Mouse (Mus musculus) urinary bladder, postnatal 25 days (tissue): ENCODE data around the gene Zfp992.
"Not testable (repeated sequence)": the region's sequence is repeated elsewhere in the genome, so short reads cannot be mapped to it uniquely, and the experiment has no call there.

Experiments
- DNase-seq: peaks from one replicate; pipeline ENCODE4 v3.0.0; 2022; ENCODE audit warnings: low spot score

Zfp992 gene

DNA sequence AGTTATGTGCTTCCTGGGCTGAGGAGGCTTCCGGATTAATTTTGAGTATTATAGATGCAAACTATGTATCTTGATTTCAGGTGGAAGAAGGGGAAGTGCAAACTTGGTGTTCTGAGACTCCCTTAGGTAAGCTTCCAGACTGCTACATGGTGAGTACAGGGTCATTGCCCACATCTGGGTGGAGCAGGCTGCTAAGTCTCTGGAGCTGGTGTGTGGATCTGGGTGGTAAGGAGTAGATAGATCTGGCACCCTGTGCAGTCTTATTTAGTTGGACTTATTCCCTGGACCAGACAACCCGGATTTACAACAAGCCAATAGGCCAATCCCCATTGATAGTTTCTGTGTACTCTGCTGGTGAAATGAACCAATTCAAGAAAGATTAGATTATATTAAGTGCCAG is at the start of gene Zfp992:
Gene Zfp992, plus strand, starts transcription at position 74 of the 400 bp plus-strand sequence.
- not testable (repeated sequence) for DNase-seq

DNA sequence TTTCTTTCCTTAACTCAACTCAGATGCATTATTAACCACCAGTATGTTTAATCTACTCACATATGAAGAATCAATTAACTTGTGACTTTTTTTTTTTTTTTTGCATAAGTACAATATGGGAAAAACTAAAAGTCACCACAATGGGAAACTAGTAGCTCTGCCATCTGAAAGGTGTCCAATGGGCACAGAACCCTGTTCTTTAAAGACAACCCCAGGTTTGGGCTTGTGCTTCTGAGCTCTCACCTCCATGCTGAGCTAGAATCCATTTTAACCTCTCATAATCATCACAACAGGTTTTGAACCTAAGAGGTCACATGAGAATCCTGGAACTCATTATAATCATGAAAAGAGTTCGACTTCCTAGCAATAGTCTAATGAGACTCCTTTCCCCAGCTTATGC is 19.4 kb upstream of the Zfp992 start:
- DNase-seq, result not testable (repeated sequence)

DNA sequence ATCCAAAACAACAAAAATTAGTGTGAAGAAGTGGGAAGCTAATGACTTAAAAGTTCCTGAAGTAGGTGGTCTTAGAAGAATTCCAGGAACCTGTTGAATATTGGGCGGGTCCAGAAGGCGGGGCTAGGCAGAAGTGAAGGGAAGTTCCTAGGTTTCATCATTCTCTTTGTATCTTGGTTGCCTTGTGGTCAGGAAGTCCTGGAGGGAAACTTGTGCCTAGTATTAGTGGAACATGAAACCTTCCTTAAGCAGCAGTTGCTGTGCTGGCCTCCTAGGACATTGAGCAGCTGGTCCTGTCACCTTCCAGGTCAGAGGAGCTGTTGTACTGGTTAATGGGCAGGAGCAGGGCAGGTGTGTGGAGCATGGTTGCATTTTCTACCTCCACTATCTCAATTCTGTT is 17.9 kb upstream of the Zfp992 start:
- not testable (repeated sequence) for DNase-seq

DNA sequence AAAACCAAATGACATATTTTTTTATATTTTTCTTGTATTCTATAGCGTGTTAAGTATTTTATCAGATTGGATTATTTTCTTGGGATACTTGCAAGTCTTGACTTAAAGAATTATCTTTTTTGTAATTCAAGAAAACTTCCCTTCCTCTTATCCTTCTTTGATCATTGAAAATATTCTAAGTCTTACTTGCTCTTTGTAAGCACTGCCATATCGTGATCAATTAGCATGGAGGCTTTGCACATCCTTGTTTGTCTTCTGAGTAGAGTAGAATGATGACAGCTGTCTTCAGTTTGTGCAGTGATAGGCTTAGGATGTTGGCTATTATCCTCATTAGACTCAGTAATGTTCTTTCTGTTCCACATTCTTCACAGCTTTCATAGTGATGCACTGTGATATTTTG is 13.3 kb upstream of the Zfp992 start:
- not testable (repeated sequence) for DNase-seq

DNA sequence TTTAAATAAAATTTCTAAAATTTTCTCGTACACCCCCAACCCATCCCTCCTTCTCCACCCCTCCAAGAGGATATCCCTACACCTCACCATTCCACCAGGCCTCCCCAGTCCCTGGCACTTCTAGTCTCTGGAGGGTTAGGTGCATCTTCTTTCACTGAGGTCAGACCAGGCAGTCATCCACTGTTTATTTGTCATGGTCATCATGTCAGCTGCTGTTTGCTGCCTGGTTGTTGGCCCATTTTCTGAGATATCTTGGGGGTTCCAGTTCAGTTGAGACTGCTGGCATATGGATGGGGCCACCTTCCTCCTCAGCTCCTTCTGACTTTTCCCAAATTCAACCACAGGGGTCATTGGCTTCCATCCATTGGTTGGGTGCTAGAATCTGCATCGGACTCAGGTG is 11.6 kb upstream of the Zfp992 start:
- not testable (repeated sequence) for DNase-seq

DNA sequence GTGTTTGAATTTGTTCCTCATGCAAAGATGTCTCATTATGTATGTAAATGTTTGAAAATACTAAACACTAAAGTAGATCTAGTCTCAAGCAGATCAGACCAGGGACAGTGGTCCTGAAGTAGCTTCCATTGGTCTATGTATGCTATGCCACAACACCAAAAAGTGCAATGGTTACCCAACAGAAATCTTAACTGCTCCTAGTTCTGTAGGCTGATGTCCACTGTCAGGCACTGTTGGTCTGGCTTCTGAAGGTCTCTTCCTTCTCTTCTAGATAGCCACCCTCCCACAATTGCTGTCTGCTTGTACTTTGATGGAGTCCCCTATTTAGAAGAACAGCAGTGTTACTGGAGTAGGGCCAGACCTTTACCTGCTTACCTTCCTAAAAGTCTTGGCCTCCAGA is 4.5 kb upstream of the Zfp992 start:
- not testable (repeated sequence) for DNase-seq

DNA sequence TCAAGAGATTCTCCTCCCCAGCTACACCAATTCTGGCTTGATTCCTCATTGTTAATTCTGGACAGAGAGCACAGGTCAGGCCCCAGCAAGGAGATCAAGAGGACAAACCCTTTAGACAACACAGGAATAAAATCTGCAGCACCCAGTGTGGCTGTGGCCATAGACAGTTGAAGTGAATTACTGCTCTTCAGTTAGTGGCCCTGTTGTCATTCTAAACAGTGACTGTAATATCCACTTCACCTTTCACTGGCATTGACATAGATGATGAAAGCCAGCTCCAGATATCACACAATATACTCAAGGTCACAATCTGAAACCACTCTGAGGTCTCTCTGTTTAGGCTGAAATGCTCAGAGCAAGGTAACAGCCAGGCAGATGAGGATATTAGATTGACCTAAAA is 3.7 kb upstream of the Zfp992 start:
- not testable (repeated sequence) for DNase-seq

DNA sequence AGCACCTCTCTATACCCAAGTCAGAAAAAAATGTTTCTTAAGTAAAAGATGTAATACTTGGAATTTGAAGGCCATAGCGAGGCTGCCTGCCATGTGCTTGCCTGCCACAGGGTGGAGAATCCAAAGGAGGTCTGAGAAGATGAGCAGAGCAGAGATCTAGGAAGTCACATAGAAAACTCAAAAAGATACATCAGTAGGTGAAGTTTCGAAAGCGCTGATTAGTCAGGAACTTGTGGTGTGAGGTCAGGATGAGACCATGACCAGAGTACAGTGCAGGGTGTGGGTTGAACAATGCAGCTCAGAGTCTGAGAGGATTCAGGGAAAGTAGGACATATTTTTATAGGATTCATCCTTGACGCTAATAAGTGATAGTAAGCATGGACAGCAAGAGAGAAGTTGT is 2.7 kb upstream of the Zfp992 start:
- not testable (repeated sequence) for DNase-seq

DNA sequence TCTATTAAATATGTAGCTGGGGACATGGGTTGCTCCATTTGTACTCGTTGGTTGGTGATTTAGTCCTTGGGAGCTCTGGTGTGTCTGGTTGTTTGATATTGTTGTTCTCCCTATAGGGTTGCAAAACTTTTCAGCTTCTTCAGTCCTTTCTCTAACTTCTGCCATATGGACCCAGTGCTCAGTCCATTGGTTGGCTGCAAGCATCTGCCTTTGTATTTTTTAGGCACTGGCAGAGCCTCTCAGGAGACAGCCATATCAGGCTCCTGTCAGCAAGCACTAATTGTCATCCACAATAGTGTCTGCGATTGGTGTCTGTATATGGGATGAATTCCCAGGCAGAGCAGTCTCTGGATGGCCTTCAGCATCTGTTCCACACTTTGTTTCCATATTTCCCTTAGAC is 1.8 kb upstream of the Zfp992 start:
- DNase-seq, result not testable (repeated sequence)

DNA sequence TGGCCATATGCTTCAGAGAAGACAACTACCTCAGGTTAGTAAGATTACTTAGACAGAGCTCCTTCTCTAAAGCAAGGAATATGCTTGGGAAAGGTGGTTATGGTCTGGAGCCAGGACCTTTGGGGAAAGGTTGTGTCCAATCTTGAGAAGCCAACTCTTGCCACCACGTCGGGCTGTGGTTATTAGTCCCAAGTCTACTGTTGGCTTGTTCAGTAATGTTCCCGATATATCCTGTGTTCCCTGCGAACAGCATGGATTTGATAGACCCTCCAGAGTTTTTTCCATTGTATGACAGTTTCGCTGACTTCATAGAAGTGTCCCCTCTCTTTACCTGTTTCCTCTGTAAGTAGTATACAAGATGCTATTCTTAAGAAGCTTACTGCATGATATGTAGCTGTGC is 888 bp downstream of the Zfp992 start:
- DNase-seq, result not testable (repeated sequence)

DNA sequence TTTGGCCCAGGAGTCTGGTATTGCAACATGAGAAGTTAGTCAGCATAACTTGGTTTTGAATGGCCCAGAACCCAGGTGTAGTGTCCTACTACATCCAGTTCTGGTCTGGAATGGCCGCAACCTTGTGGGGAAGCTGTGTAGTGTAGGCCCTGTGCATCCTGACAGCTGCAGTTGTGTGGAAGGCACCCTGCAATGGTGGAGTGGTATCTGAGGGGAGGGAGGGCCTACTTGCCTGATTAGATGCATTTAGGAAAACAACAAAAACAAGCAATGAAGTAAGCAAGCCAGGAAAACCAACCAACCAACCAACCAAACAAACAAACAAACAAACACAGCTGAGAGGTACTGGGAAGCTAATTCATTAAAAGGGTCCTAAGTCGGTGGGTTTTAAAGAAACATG is 3.8 kb downstream of the Zfp992 start:
- not testable (repeated sequence) for DNase-seq

DNA sequence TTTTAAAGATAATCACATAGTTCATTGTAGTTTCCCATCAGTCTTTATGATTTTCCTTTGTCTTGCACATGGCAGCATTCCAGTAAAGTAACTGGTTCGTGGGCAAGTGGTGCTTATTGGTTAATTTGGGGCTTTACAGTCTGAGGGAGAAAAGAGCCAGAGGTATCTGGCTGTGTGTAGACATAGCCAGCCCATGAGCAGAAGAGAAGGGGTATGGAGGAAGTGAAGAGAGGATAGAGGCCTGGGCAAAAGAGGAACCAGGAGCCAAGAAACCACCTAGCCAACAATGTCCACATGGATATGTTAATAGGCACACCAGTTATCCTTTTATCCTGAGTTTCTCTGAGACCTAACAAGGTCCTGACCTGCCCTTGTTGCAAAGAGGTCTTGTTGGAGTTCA is 5.3 kb downstream of the Zfp992 start:
- not testable (repeated sequence) for DNase-seq

DNA sequence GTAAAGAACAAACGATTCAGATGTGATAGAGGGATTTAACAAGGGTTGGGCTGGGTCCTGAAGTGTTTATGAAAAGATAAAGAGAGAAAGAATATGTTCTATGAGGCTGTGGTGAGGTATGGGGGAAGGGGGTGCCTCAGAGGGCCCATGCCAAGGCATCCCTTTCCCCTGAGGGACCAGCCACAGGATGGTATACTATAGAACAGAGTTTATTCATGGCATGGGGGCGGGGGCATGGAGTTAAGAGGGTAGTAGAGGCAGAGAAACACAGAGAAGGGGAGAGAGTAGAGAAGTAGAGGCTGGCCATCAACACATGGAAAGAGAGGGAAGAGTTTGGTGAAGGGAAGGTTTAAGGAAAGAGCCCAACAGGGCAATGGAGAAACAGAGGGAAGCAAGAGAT is 6.1 kb downstream of the Zfp992 start:
- no peak for DNase-seq

DNA sequence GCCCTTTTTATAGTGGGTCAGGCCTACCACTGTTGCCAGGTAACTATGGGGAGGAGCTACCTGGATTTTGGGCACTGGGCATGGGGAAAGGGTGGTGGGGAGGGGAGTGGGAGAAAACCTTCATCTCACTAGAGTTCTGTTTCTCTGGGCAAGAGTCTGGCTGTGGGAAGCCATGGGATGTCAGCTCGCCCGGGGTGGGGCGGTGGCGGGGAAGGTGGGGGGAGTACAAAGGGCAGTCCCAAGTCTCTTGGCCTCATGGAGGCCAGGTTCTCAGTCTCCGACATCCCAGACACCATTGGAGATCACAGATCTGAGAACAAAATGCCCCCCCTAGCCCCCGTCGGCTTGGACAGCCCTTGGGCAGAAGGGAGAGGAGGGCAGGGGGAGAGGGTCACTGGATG is 6.5 kb downstream of the Zfp992 start:
- no peak for DNase-seq

DNA sequence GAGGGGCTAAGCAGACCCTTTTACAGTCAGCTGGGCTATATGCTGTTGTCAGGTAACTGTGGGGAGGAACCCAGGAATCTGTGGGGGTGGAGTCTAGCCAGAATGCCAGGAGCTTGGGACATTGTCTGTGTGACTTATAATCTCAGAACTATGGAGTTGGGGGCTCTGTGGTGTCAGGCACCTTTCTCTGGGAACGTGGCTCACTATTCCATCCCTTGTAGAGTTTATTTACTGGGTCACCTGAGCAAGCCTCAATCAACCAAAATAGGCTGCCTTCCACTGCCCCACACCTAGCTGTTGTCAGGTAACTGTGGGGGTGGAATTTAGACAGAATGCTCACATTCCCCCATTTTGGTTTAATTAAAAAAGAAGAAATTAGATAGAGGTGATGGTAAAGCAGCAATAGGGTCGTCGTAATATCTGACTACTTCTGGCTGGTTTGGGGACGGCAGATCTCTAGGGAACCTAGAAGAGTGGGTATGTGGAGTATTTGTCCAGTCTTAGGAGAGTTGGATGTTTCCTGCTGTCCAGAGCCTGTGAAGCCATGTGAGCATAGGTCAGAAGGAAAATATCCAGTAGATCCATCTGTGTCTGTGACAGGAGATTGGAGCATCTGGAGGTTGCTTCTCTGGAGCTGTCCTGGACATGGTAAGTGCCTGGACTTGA is 7.4 kb downstream of the Zfp992 start:
- DNase-seq, result no peak

DNA sequence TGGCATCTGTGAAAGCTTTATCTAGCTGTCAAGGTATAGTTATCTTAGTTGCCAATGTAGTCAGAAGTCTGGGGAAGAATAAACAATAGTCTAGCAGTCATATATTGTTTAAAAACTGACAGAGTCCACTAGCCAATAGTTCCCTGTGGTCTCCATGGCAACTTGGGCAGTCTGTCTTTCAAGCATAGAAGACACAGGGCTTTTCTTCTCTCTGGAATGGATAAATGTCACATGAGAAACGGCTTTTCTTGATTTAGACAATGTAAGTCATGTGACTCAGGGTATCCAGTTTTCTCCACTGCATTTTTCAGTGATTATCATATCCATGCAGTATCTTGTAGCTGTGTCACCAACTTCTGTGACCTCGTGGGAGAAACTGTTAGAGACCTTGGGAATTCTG is 8.3 kb downstream of the Zfp992 start:
- no peak for DNase-seq

DNA sequence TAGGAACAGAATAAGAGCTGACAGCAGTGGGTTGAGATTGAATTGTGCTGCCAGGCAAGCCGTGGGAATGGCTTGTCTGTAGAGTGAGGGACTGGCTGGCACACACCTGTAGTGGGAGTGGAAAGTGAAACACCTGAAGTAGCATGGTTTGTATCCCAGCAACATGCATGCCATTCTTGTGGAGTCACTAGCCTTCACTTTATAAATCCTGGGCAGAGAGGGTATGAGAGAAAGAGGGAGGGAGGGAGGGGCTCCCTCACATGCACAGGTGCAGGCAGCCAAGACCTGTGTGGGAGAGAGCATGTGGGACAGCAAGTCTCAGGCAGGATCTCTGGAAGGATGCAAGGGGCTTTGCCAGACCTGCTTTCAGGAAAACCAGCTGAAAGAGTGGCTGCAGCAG is 8.9 kb downstream of the Zfp992 start:
- DNase-seq, result no peak

DNA sequence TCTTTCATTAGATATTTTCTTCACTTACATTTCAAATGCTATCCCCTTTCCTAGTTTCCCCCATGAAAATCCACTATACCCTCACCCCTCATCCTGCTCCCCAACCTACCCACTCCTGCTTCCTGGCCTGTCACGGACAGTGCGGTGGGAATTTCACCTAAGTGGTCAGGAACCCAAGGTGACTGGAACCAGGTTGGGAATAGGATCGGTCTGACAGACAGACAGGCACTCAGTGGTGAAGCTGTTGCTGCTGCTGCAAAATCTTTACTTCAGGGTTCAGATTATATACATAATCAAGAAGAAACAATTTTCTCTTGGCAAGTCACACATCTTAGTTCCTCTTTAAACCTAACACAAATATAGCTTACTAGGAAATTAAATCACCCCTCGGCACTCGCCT is 11.0 kb downstream of the Zfp992 start:
- not testable (repeated sequence) for DNase-seq

DNA sequence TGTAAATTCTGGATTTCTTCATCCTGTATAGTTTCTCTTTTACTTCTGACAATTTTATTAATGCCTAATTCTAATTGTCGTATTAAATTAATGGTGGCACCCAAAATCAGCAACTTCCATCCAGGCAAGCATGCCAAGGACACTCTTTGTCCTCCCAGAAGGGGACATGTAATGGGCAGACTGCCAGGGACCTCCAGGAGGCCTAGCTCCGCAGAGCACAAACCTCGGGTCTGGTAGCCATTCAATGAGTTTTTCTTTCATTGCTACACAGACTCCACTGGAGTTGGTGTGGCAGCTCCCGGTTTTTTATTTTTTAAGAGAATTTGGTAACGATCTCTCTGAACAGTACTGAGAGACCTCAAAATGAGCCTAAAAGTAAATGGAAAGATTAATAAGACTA is 11.9 kb downstream of the Zfp992 start:
- not testable (repeated sequence) for DNase-seq

DNA sequence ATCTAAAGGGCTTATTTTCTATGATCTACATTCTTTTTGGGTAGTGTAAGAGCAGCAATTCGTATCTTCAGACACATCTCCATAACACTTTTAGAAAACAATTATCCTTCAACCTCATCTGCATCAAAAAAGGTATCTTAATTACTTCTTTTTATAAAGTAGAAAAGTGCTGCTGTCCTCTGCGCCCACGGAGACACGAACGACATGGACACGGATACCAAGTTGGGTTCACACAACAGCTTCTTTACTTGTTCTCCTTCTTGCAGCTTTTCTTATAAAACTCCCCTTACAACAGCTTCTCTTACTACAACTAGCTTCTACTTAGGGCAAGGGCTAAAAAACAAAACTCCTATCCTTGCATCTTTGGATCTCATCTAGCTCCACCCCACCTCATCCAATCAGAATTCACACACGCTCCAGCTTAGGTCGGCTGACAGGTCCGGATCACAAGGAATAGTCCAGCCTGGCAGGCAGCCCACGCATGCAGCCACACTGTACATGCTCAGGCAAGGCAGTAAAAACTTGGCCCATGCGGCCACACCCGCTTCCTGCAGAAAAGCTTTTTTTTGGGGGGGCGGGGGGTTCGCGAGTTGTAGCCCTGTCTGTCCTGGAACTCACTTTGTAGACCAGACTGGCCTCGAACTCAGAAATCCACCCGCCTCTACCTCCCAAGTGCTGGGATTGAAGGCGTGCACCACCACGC is 15.0 kb downstream of the Zfp992 start:
- DNase-seq, result not testable (repeated sequence)

DNA sequence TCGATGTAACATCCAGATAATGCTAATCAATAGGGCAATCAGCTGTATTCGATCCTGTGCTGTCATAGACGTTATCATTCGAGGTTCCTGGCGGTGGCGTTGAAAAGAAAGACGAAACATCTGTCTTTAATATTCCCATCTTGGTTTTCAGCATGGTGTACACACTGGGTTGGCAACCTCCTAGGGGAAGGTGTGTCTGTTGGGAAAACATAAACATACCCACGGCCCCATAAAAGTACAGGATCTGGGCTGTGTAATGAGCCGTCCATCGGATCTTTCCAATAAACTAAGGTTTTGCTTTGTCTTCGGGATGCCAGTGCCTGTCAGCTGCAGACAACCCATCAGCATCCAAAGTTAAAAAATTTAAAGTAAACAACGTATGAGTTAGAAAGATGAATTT is 21.2 kb downstream of the Zfp992 start:
- not testable (repeated sequence) for DNase-seq

DNA sequence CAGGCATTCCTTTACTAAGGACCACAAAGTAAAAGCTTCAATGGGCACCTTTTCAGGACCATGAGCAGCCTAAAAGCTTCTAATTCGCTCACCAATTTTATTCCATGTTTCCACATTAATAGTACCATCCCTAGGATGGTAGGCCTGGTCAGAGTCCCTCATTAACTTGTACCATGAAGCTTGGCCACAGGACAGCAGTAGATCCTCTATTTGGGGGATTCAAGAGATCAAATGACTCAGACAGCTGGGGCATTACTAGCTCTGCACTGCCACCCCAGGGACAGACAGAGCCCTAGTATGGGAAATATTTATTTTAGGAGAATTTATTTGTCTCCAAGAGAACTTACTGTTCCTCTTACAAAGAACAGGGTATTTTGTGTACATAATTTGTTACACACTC is 25.4 kb downstream of the Zfp992 start:
- not testable (repeated sequence) for DNase-seq
